Mouse (Mus musculus) MEL (cell line): ENCODE measurements at regions not wholly inside any gene's neighbourhood (a gene's known extent, or its start where the extent isn't known, plus 50 kb on each side); places are given as distances from the start of the nearest gene placed in this dataset.

ENCODE experiments used
- CTCF ChIP-seq, 3 experiments: IDR thresholded peaks in 2 of 3; conservative IDR thresholded peaks in 1 of 3; 2 replicates each; pipeline ENCODE4 v1.5.1; 2011 to 2012; ENCODE audit warnings: low read length in 3 of 3, low read depth in 2 of 3, mild to moderate bottlenecking in 2 of 3, improper control_type of control experiment in 1 of 3, inconsistent platforms in 1 of 3, mixed read lengths in 1 of 3, moderate library complexity in 1 of 3; ENCODE audit not compliant: control insufficient read depth in 1 of 3, insufficient read depth in 1 of 3, poor library complexity in 1 of 3, severe bottlenecking in 1 of 3
- E2F4 ChIP-seq: IDR thresholded peaks from 2 replicates; pipeline ENCODE4 v1.6.1; 2011; ENCODE audit warnings: low read depth, low read length, improper control_type of control experiment, borderline replicate concordance
- EP300 ChIP-seq, 2 experiments: IDR thresholded peaks; 2 replicates each; pipeline ENCODE4 v1.6.1; 2011; ENCODE audit warnings: improper control_type of control experiment in 2 of 2, low read length in 2 of 2, low read depth in 1 of 2, mild to moderate bottlenecking in 1 of 2
- MAFK ChIP-seq: IDR thresholded peaks from 2 replicates; pipeline ENCODE4 v1.6.1; 2011; ENCODE audit warnings: low read depth, mild to moderate bottlenecking, low read length, improper control_type of control experiment, borderline replicate concordance
- MAX ChIP-seq: IDR thresholded peaks from 2 replicates; pipeline ENCODE4 v1.6.1; 2011; ENCODE audit warnings: low read length, improper control_type of control experiment
- MAZ ChIP-seq: IDR thresholded peaks from 2 replicates; pipeline ENCODE4 v1.6.1; 2012; ENCODE audit warnings: low read depth, mild to moderate bottlenecking, inconsistent platforms, low read length, improper control_type of control experiment
- MEF2A ChIP-seq: IDR thresholded peaks from 2 replicates; pipeline ENCODE4 v1.6.1; 2014; ENCODE audit warnings: low read depth, mild to moderate bottlenecking, inconsistent platforms, low read length, improper control_type of control experiment; ENCODE audit not compliant: poor library complexity, insufficient replicate concordance, severe bottlenecking; ENCODE audit errors: extremely low read depth
- POLR2A ChIP-seq, 2 experiments: IDR thresholded peaks; 2 replicates each; pipeline ENCODE4 v1.6.1; 2011 to 2012; ENCODE audit warnings: low read length in 2 of 2, mild to moderate bottlenecking in 2 of 2, control low read depth in 1 of 2, improper control_type of control experiment in 1 of 2, low read depth in 1 of 2, moderate library complexity in 1 of 2; ENCODE audit not compliant: control insufficient read depth in 1 of 2, insufficient read depth in 1 of 2, poor library complexity in 1 of 2
- RAD21 ChIP-seq: IDR thresholded peaks from 2 replicates; pipeline ENCODE4 v1.6.1; 2011; ENCODE audit warnings: mild to moderate bottlenecking, low read depth, low read length, improper control_type of control experiment
- SMC3 ChIP-seq: IDR thresholded peaks from 2 replicates; pipeline ENCODE4 v1.6.1; 2011; ENCODE audit warnings: low read depth, low read length, improper control_type of control experiment
- USF1 ChIP-seq: IDR thresholded peaks from 2 replicates; pipeline ENCODE4 v1.6.1; 2014; ENCODE audit warnings: low read depth, mild to moderate bottlenecking, inconsistent platforms, low read length, improper control_type of control experiment, moderate library complexity

- TF ChIP-seq CTCF (IDR thresholded peaks at IDR 0.05 in 2 of 3, conservative IDR thresholded peaks at IDR 0.05 in 1 of 3; ENCODE audit: control insufficient read depth in 1 of 3, insufficient read depth in 1 of 3, low read depth in 2 of 3, low read length in 3 of 3, poor library complexity in 1 of 3, severe bottlenecking in 1 of 3) (no peak), EP300 (IDR thresholded peaks at IDR 0.05; ENCODE audit: low read depth in 1 of 2, low read length in 2 of 2) (no peak), MAZ (no peak), SMC3 (no peak), MAX (no peak), USF1 (no peak), RAD21 (no peak), E2F4 (no peak), MAFK (no peak), MEF2A (no peak), POLR2A (IDR thresholded peaks at IDR 0.05; ENCODE audit: control insufficient read depth in 1 of 2, insufficient read depth in 1 of 2, low read depth in 1 of 2, low read length in 2 of 2, poor library complexity in 1 of 2) (no peak)
These were observed 92.2 kb downstream of the Sall1 start for GRCm38 (mm10) chr8:88951829-88952155.
